Mouse (Mus musculus): ENCODE measurements around the gene M1ap.

DNA sequence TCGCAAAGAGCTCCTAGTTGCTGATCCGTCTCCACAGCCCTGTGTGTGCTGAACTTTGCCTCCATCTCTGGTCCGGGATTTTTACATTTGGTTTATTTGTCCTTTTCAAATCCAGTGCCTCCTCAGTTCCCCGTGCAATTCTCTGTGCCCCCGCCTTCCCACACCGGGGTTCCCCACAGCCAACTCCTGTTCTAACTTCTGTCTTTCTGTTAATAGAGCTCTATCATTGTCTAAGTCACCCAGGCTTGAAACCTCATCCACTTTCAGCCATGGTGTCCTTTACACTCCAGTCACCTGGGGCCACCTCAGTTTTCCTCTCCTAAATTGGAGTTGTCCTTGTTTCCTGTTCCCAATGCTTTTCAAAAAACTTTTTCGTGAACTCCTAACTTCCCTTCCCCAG, 64.6 kb downstream of the M1ap start:
- TF ChIP-seq POLR2A (IDR thresholded peaks at IDR 0.05; ENCODE audit: control insufficient read depth, extremely low read depth, insufficient read depth, low read length, poor library complexity) (no peak), CTCF (IDR thresholded peaks at IDR 0.05; ENCODE audit: borderline replicate concordance, control insufficient read depth, extremely low read depth, insufficient read depth, low read length, poor library complexity) (no peak)
